Mouse (Mus musculus) limb, embryonic 14.5 days (tissue): ENCODE results near the gene Tspan32. TPM values are rescaled to one million over a fixed set of nuclear protein-coding genes. Genes with fewer than 3 reads are reported as not detected.

Experiments
- ATAC-seq: fragments of 200-750 bp; cut with Nextera tagmentation; 2 replicates; pipeline ENCODE4 v1.8.0; 2017; ENCODE audit warnings: low read depth, moderate number of reproducible peaks, moderate TSS enrichment; ENCODE audit not compliant: low FRiP score
- DNase-seq: peaks from one replicate; pipeline ENCODE4 v3.0.0-alpha.2; 2015; ENCODE audit warnings: low spot score
- H3K27ac ChIP-seq: fragments of 300-500 bp; sonication (generic); replicated peaks from 2 replicates; pipeline ENCODE4 v1.5.1; 2014; ENCODE audit warnings: low read depth, mild to moderate bottlenecking, low read length, moderate library complexity, mixed read lengths
- H3K27me3 ChIP-seq: fragments of 300-500 bp; sonication (generic); 2 replicates; pipeline ENCODE4 v1.6.1; 2014; ENCODE audit warnings: low read length, mixed read lengths; ENCODE audit not compliant: control insufficient read depth, insufficient read depth
- H3K36me3 ChIP-seq: fragments of 300-500 bp; sonication (generic); 2 replicates; pipeline ENCODE4 v1.6.1; 2014; ENCODE audit warnings: mild to moderate bottlenecking, low read length, moderate library complexity, mixed read lengths; ENCODE audit not compliant: control insufficient read depth, insufficient read depth
- H3K4me1 ChIP-seq: fragments of 300-500 bp; sonication (generic); 2 replicates; pipeline ENCODE4 v1.6.1; 2014; ENCODE audit warnings: antibody characterized with exemption, low read length, mixed read lengths; ENCODE audit not compliant: control insufficient read depth, insufficient read depth
- H3K4me2 ChIP-seq: fragments of 300-500 bp; sonication (generic); replicated peaks from 2 replicates; pipeline ENCODE4 v1.6.1; 2014; ENCODE audit warnings: low read depth, mild to moderate bottlenecking, low read length, moderate library complexity; ENCODE audit not compliant: severe bottlenecking
- H3K4me3 ChIP-seq: fragments of 300-500 bp; sonication (generic); replicated peaks from 2 replicates; pipeline ENCODE4 v1.5.1; 2014; ENCODE audit warnings: low read length
- H3K9ac ChIP-seq: fragments of 300-500 bp; sonication (generic); 2 replicates; pipeline ENCODE4 v1.6.1; 2014; ENCODE audit warnings: mild to moderate bottlenecking, low read depth, low read length, moderate library complexity; ENCODE audit not compliant: severe bottlenecking
- H3K9me3 ChIP-seq: fragments of 300-500 bp; sonication (generic); 2 replicates; pipeline ENCODE4 v1.6.1; 2016; ENCODE audit warnings: low read length; ENCODE audit not compliant: control insufficient read depth
- POLR2A ChIP-seq: fragments of 200-500 bp; IDR thresholded peaks from 2 replicates; pipeline ENCODE4 v1.8.0; 2012; ENCODE audit warnings: inconsistent platforms, mild to moderate bottlenecking, moderate library complexity, borderline replicate concordance; ENCODE audit not compliant: insufficient read depth, insufficient read length; ENCODE audit errors: extremely low read depth
- WGBS: fragments of 180-500 bp; shearing (Covaris S2); extraction: QIAGEN DNeasy Blood & Tissue Kit; methylation state at CpG from one replicate; pipeline ENCODE4 v1.1.7; 2014; 5-methylcytosine and 5-hydroxymethylcytosine counted together
- polyA plus RNA-seq, 2 experiments: library from polyadenylated mRNA; depleted of rRNA in 1 of 2; stranded (reverse) in 1 of 2; unstranded in 1 of 2; fragments of >200 nt; fragmentation: Nextera tagmentation in 1 of 2; extraction: Ambion mirVana in 1 of 2; gene quantifications; 2 replicates each; pipeline versions ENCODE4 v1.2.1 to v1.2.3; 2012 to 2014

Tspan32 gene
- polyA plus RNA-seq, 2 experiments = 5.5 to 6.0 TPM

DNA sequence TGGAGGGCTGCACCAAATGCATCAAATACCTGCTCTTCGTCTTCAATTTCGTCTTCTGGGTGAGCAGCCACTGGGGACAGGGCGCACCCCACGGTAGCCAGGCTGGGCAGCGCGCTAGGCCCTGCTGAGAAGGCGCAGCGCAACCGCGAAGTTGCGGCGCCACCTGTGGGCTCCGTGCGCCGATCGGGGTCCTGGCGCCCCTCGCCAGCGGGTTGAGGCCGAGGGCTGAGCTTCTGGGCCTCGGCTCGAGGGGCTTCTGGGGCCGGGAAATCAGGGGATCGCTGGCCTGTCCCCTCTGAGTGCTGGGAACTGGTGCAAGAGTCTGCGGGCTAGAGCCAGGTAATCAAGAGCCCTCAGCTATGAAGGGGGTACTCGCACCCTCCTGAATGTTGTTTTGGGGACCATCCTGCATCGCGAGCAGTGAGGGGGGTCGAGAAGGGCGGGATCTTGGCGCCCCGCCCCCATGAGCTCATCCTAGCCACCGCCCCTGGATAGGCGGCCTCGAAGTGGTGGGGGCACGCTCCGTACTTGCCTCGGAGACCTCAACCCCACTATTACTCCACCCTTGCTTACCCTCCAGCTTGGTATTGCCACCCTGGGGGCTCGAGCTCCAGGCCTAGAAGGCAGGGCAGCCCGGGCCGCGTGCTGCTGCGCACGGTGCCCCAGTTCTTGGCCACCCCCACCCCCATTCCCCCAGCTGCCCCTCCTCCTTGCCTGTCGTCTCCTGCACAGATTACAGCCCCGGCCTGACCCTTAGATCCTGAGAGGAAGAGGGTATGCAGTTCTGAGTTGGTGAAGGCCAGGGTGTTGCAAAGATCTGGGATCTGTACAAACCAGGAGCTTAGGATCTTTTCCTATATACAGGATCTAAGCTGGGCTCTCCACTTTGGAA lies 48.4 kb downstream of the Tspan32 start:
- Histone ChIP-seq H3K9me3 (no peaks in the 10 kb centered on the region), H3K36me3 (peaks cover 24% of the 10 kb centered on the region), H3K9ac (peak overlapping the region; percentile 94), H3K4me1 (peaks cover 42% of the 10 kb centered on the region), H3K4me2 (peak overlapping the region; percentile 94), H3K27me3 (no peaks in the 10 kb centered on the region), H3K4me3 (peak overlapping the region; percentile 99), H3K27ac (peak overlapping the region; percentile 92)
- ATAC-seq (peak; percentile 82), DNase-seq (peak; percentile 89)
- TF ChIP-seq POLR2A = no peak
- WGBS = 0% methylated on average over 39 of the region's 46 CpGs

DNA sequence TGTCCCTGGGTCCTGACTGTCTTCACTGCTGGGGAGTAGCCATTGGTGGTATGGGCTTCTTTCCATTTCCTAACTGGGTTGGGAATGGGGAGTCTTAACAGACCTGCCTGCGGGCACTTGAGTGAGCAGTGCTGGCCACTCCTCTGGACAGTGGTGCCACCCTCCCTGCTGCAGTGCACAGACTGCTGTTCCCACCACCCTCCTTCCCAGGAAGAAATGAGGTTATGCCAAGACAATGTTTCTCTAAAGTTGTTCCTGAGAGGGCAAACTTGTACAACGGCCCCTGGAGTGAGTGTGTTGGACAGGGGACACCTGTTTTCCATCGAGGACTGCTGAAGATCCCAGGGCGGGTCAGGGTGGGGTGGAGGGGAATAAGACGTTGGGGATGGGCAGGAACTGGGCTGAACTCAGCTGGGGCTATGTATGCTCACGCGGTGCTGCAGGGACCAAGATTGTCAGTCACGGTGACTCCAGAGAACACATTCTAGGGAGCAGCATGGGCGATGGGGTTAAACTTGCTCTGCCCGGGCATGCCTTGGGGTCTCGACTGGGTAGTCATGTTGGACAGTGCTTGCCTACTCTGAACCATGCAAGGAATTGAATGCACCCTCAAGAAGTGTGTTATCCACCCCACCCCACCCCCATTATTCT lies 49.2 kb downstream of the Tspan32 start:
- H3K36me3 ChIP-seq = peaks cover 29% of the 10 kb centered on the region
- no peaks in the 10 kb centered on the region for H3K9me3 ChIP-seq
- H3K4me3 ChIP-seq = peak overlapping the region; percentile 99
- H3K4me2 ChIP-seq = peak overlapping the region; percentile 94
- no peak overlapping the region for H3K27ac ChIP-seq
- peaks cover 50% of the 10 kb centered on the region for H3K4me1 ChIP-seq
- DNase-seq = no peak
- TF ChIP-seq POLR2A = no peak
- H3K27me3 ChIP-seq = no peaks in the 10 kb centered on the region
- ATAC-seq = no peak
- WGBS = 46% methylated on average over 11 of the region's 11 CpGs
- peak overlapping the region; percentile 94 for H3K9ac ChIP-seq

DNA sequence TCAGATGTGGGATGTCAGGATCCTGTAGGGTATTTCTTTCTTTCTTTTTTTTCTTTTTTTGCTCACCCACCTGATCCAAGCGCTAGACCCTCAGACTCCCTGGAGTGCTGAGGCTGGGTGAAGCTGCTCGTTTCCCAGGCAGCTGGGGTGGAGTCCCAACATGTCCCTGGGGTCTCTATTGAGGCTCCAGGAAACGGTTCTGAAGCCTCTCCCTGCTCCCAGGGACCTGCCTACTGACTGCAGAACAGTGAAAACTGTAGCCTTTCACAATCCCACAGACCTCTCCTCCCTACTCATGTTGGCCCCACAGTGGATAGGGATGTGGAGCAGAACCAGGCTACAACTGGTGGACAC lies 49.7 kb downstream of the Tspan32 start:
- no peaks in the 10 kb centered on the region for H3K27me3 ChIP-seq
- no peak for DNase-seq
- no peak overlapping the region for H3K27ac ChIP-seq
- WGBS = 39% methylated on average over 3 of the region's 3 CpGs
- peak overlapping the region; percentile 94 for H3K9ac ChIP-seq
- peak overlapping the region; percentile 94 for H3K4me2 ChIP-seq
- TF ChIP-seq POLR2A = no peak
- H3K4me1 ChIP-seq = peaks cover 50% of the 10 kb centered on the region
- ATAC-seq = no peak
- peaks cover 29% of the 10 kb centered on the region for H3K36me3 ChIP-seq
- H3K4me3 ChIP-seq = peak overlapping the region; percentile 99
- H3K9me3 ChIP-seq = no peaks in the 10 kb centered on the region

DNA sequence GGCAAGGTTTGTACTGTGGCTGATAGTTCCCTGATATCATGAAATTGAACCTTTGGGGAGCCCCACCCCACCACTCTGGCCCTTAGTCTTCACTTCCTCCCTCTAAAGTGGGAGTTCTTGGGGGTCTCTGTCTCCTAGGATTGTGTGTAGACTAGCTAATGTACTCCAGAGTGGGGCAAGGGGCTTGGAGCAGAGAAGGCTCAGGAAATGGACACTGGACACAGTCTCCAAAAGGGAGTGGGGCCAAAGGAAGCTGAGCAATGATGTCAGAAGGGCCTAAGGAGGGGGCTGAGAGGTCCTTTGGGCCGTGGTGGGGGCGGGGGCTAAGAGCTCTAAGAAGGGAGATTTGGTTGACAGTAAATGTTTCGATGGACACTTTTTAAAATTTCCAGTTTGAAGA lies 50.2 kb downstream of the Tspan32 start:
- ATAC-seq (no peak), DNase-seq (no peak)
- peaks cover 32% of the 10 kb centered on the region for H3K36me3 ChIP-seq
- no peak for TF ChIP-seq POLR2A
- peak overlapping the region; percentile 94 for H3K9ac ChIP-seq
- H3K27me3 ChIP-seq = no peaks in the 10 kb centered on the region
- no peak overlapping the region for H3K27ac ChIP-seq
- 88% methylated on average over 3 of the region's 3 CpGs for WGBS
- no peaks in the 10 kb centered on the region for H3K9me3 ChIP-seq
- peak overlapping the region; percentile 94 for H3K4me2 ChIP-seq
- H3K4me1 ChIP-seq = peaks cover 50% of the 10 kb centered on the region
- H3K4me3 ChIP-seq = peak overlapping the region; percentile 99

DNA sequence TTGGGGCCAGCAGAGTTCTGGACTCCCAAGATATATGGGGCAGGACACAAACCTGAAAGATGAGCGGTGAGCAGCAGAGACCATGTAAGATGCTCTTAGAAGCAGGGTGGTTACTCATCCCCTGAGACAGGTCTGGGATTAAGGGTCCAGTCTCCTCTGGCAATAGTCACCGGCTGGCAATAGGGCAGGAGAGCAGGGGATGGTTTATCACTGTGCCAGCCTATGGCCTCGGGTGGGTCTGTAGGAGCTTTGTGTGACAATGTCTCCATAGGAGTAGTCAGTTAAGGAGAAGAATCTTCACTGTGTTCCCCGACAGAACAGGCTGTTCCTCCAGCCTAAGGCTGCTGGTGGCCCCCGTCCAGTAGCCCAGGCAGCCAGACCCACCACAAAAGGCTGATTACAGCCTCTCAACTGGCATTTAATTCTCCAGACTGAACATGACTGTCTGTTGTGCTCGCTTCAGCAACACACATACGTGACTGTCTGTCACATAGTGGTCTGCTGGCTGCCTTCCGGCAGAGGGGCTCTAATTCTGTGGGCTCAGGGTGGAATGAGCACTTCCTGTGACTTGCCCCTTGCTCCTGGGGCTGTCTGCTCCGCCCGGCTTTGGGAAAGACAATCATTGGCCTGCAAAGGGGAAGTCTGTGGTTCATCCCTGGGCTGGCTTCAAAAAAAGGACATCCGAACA lies 50.8 kb downstream of the Tspan32 start:
- peak overlapping the region; percentile 99 for H3K4me3 ChIP-seq
- no peaks in the 10 kb centered on the region for H3K27me3 ChIP-seq
- peak overlapping the region; percentile 94; the same call in 1 of the 2 replicates for H3K9ac ChIP-seq
- 84% methylated on average over 11 of the region's 11 CpGs for WGBS
- H3K36me3 ChIP-seq = peaks cover 38% of the 10 kb centered on the region
- H3K4me1 ChIP-seq = peaks cover 50% of the 10 kb centered on the region
- H3K4me2 ChIP-seq = peak overlapping the region; percentile 94
- no peaks in the 10 kb centered on the region for H3K9me3 ChIP-seq
- no peak overlapping the region for H3K27ac ChIP-seq
- DNase-seq (no peak), ATAC-seq (no peak)
- TF ChIP-seq POLR2A = no peak
